Mouse (Mus musculus) A20 (cell line): ENCODE measurements at regions not wholly inside any gene's neighbourhood (a gene's known extent, or its start where the extent isn't known, plus 50 kb on each side); places are given as distances from the start of the nearest gene placed in this dataset.

Experiments
- DNase-seq: peaks from one replicate; pipeline ENCODE4 v3.0.0-alpha.2; 2011; ENCODE audit warnings: low read depth, low spot score

- DNase-seq, result no peak
These were observed 102.8 kb upstream of the Gm11146 start for GRCm38 (mm10) chr16:77704726-77705125.

DNA sequence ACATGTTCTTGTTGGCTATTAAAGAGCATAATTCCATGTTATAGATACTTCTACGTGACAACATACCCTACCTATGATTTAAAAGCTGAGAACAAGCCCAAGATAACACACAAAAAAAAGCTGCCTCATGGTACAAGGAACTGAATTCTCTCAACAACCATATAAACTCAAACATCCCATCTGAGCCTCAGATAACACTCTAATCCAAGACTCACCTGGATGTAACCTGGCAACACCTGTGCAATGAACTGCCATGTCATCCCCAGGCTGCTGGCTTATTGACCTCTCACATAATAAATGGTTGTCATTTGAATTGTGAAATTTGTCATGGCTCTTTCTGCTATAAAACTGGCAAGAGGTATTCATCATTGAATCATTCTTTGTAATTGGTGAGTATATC is 93.5 kb upstream of the Gm11146 start:
- no peak for DNase-seq

GRCm38 (mm10) chr16:77687056-77687839 is 85.4 kb upstream of the Gm11146 start:
- DNase-seq, result no peak

DNA sequence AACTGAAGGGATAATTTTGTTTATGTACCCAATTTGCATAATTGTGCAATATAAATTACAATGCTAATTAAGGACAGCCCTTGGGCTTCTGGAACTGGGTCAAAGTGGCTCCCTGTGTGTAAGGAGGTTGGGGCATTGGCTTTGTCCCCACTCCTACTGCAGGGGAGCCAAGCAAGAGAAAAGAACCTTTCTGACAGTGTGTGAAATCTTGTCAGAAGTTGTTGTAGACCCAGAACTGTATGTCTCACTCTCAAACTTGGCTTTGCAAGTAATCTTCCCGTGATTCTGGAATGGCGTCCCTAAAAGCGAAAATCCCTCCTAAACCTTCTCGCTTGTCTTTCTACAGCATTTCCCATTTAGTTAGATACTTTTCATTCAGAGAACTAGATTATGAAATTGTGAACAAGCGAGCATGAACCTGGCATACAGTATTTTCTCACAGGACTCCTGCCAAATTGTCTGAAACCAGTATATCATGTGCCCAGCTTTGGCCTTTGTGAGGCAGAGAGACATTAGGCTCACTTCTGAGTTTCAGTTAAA is 83.8 kb upstream of the Gm11146 start:
- DNase-seq, result no peak

DNA sequence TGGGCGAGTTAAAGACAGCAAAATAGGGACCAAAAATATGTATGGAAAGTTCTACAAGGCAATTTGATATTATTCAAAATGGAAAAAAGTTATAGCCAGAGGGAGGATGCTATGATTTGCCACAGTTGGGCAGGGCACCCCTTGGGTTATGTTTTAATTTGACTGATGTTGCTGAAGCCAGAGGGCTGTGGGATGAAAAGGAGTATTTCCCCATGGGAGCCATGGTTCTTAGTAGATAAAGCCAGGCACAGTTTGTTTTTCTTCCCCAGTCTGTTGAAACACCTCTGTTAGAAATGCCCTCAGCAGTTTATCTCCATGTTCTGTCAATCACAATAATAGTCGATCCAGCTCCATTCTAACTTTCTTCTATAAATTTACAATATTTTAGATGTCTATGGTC is 82.6 kb upstream of the Gm11146 start:
- no peak for DNase-seq

DNA sequence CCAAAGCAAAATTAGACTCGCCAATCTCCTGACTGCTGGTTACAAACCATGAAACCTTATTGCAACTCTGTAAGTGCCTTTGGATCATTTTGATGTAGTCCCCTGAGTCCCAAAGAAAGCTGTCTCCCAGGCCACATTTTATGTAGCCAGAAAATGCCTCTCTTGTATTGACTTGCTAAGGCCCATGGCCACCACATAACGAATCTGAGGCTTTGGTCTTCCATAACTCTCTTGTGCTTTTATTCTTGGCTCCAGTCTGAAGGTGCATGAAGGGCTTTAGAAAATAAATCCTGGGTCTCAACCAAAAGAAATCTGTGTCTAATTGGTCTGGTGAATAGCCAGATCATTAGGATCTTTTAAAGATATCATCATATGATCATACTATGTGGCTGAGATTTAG is 77.3 kb upstream of the Gm11146 start:
- no peak for DNase-seq

DNA sequence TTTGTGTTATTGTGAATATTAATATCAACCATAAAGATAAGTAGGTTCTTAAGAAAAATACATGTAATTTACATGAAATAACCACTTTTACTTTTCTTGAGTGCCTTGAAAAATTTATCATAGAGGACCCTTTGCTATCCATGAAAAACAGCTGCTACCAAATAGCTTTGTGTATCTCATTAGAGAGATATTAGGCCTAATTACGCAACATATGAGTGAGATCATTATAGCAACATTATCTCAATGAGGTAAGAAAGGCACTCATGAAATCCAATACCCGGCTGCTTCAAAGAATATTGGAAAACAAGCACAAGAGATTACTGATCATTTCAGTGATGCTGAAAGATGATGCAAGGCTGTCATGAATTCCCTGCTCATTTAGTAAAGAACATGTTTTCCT is 74.9 kb upstream of the Gm11146 start:
- DNase-seq, result no peak

- DNase-seq, result no peak
These were observed 74.1 kb upstream of the Gm11146 start for GRCm38 (mm10) chr16:77675885-77676597.

DNA sequence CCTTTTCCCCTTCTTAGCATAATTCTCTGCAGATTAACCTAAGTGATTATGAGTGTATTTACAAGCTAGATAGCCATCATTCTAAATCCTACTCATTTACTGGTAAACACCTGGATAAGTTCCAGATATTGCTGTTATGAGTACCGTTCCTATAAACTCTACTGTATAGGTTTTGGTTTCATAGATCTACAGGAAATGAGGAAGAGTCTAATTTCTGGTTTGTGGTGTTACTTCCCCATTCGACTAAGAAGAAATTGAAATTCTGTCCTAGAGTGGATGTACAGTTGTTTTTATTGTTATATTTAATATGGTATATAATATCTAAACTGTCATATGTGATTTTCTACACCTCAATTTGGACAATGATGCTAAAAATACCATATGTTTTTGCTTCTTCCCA is 69.4 kb upstream of the Gm11146 start:
- DNase-seq, result no peak

- DNase-seq, result no peak
These were observed 63.9 kb upstream of the Gm11146 start for GRCm38 (mm10) chr16:77665781-77666180.

- DNase-seq, result no peak
These were observed 60.2 kb upstream of the Gm11146 start for GRCm38 (mm10) chr16:77662107-77662518.

DNA sequence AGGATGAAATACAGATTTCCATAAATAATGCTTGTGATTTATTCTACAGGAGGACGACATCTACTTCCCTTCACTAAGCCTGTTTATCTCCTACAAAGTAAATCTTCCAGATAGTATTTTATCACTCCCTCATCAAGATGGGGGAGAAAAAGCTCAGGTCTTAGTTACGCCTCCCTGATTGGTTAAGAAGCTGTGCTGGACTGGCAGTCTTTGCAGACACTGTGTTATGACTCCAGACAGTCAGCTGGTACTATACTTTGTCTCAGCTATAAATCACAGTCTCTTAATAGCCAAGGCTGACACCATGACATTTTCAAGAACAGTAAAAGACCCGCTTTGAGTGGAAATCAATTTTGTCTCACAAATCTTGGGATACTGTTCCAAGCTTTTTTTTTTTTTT is 51.4 kb upstream of the Gm11146 start:
- no peak for DNase-seq
